Mouse (Mus musculus) inflammation-experienced regulatory T-cells, adult 6 months (primary cell): ENCODE measurements around the gene Rufy3. TPM values are rescaled to one million over a fixed set of nuclear protein-coding genes. Genes with fewer than 3 reads are reported as not detected.

ENCODE experiments used
- ATAC-seq: one replicate; pipeline ENCODE4 v1.8.0; 2017
- polyA plus RNA-seq, 3 experiments: library from polyadenylated mRNA; unstranded; fragments of 100-300 nt; shearing (Covaris generic); gene quantifications; one replicate each; pipeline ENCODE4 v1.2.1; 2017

Gene Rufy3
- polyA plus RNA-seq, 3 experiments from 2014 or later, result 2.2 to 3.8 (median 3.7) TPM

DNA sequence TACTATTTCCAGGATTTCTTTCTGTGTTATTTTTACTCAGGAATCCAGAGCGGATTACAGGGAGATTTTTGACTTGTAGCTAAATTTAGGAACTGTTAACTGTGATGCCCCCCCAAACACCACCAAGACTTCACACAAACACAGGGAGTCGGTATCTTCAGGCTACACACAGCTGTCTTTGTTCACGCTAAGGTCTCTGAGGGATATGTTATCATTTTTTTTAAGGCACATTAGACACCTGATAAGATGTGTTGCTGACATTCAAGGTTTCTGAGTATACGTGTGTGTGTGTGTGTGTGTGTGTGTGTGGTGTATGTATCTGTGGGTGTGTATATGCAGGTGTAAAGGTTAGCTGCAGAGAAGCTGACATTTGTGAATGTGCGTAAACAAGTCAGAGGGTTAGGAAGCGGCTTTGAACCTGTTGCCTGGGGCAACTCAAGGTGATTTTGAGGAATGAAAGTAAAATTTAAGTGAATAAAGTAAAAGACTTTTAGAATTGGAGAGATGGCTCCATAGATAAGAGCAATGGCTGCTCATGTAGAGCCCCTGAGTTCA is 121.0 kb downstream of the Rufy3 start:
- ATAC-seq, result no peak

DNA sequence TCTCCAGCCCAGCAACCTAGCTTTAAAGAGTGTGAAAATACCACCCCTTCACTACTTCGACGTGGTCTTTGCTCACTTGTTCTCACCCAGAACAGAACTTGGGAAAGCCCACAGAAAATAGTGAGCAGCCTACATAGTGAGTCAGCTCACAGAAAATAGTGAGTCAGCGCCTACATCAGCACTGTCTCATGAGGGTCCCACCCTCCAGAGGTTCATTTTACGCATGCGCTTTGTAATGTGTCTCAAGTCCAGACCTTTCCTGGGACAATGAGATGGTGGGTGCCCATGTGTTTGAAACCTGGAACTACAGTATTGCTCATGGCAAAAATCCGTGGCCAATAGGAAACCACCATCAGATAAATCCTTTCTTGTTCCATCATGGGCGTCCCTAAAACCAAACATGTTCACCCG is 123.2 kb downstream of the Rufy3 start:
- ATAC-seq, result no peak

DNA sequence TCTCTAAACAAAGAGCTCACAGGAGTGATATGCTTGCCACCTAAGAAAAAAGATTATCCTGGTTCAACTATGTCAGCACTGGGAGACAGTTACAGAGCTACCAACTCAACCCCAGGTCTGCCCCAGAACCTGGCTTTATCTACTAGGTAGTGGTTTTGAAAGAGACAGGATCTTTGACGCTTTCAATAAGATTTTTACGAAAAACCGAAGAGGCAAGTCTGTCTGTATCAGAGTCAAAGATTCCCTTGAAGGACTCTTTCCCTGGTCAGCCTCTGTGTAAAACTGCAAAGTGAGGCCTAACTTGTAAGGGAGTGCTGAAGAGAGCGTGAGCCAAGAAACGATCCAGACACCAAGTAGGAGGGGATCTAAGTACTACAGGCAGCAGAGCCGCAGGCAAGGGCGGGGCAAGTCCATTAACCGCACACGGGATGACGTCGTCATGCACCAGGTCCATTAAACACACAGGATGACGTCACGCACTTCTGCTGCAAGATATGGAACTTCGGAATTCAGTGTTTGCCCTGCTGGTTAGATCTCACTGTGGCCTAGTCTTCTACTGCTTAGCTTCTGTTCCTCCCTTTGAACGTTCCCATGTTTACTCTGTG is 123.8 kb downstream of the Rufy3 start:
- ATAC-seq, result no peak

DNA sequence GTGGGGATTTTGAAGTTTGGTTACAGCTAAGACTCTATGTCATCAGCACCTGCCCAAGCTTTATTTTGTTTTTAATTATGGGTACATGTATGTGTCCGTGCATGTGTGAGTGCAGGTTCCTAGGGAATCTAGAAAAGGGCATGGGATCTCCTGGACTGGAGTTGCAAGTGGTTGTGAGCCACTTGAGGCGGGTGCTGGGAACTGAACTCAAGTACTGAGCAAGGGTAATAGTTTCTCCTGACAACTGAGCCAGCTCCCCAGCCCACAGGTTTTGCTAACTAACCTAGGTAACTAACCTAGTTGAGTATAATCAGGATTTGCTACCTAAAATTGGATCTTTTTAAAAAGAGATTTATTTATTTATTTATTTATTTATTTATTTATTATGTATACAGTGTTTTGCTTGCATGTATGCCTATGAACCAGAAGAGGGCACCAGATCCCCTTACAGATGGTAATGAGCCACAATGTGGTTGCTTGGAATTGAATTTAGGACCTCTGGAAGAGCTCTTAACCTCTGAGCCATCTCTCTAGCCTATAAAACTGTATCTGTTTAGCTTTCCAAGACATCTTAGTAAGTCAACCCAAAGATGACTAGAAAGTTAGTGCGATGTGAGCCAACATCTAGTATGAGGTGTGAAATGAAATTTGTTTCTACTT is 124.6 kb downstream of the Rufy3 start:
- ATAC-seq, result peak; percentile 86

DNA sequence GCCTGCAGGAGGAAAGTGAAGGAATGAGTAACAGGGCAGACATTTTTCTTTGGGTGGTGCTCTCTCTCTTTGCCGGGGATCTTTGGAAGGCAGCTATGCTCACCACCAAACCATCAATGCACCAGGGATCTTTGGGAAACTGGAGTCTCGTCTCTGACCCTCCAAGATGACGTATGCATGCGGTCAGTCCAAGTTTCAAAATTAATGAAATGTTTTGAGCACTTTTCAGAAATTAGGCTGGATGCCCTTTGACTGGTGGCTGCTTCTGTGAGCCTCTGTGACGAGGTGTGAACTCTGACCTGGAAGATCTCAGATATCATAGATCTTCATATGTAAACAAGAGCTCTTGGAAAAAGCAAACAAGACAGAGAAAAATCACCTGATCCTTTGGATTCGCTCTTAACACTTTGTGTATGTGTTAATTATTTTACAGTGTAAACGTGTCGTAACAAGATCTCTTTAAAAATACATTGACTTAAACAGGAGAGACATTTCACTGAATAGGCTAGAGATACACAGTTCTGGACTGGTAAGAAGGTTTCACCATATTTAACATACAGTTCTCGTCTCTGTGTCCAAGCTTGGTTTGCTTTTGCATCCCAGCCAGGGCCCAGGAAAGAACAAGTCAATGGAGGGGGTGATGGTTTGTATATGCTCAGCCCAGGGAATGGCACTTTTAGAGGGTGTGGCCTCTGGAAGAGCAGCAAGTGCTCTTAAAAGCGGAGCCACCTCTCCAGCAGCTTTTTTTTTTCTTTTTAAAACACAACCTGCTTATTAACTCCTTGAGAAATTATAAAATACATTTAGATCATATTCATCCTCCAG is 126.1 kb downstream of the Rufy3 start:
- ATAC-seq, result no peak

DNA sequence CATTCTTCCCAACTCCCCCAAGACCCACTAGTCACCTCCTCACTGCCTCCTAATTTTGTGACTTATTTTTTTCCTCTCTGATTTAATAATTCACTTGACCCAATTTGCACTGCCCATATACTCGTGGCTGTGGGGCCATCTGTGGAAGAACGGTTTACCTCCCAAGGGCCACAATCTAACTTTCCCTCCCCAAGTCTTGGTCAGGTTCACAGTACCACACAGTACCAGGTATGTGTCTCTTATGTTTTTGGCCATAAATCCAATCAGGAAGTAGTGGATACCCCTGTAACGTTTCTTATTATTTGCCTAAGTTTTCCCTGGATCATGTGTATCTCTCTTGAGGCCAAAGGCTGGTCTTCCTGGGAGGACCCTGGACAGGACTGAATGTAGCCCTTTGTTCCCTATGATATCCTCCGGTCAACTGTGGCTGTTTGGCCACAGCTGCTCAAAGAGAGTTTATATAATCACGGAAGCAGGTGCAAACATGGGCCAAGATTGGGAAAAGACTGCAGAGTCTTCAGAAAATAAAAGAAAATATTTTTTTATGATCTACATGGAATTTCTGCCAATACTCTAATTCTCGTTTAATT is 126.8 kb downstream of the Rufy3 start:
- ATAC-seq, result no peak

DNA sequence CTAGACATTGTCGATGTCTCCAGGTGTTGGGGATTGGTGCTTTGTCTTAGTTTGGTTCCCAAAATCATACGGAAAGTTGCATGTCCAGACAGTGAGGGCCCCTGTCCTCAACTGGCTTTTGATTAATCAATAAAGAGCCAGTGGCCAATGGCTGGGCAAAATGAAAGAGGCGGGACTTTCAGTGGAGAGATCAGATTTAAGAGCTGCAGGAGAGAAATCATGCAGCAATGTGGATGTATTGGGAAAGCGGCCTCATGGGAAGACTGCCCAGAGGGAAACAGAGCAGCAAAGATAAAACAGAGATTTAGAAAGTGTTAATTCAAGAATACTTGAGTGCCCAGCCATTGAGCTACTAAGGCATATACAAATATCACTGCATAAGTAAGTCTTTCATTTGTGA is 127.7 kb downstream of the Rufy3 start:
- ATAC-seq, result no peak

DNA sequence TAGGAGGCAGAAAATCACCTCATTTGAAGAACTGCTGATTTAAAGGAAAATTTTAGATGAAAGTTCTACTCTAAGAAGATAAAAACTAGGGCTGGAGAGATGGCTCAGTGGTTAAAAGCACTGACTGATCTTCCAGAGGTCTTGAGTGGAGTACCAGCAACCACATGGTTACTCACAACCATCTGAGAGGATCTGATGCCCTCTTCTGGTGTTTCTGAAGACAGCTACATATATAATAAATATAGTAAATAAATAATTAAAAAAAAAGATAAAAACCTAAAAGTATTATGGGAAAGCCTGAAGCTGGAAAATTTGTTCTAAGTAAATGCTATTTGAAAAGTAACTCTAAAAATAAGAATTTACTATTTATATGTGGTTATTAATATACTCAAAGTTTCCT is 128.2 kb downstream of the Rufy3 start:
- no peak for ATAC-seq

DNA sequence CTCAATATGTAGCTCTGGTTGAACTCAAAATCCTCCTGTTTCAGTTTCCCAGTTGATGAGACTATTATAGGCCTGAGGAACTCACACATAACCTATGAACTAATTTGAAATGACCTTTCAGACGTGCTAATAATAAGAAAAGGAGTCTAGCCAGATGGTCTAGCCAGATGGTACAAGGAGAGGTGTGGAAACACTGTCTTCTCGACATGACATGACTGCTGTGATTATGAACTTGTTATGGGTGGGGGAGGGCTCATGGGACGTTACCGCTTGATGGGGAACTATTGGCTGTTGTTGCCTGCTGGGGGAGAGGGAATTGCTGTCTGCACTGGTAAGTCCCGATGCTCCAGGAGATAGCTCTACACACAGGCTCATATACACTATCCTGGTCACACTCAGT is 132.5 kb downstream of the Rufy3 start:
- no peak for ATAC-seq

DNA sequence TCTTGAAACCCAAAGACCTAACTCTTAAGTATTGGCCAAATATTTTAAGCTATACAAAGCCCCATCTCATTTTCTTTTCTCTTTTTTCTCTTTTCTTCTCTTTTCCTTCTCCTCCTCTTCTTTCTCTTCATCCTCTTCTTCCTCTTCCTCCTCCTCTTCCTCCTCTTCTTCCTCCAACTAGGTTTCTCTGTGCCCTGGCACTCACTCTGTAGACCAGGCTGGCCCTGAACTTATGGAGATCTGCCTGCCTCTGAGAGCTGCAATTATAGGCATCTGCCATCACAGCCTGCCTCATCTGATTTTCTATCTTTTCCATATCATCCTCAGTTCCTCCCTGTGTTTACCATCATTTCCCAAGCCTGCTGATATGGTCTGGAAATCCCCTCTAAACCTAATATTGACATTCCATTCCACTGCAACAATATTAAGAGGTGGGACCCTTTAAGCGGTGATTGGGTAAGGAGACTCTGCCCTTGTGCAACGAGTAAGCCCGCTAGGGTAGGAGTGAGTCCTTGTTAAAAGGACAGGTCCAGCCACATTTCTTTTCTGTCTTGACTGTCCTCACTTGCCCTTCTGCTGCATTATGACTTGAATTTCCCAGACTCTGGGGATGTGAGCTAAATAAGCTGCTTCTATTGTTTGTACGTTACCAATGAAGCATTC is 134.5 kb downstream of the Rufy3 start:
- no peak for ATAC-seq

Other genes with a start within 250 kb of the Rufy3 start
- gene Prol1, start 247.7 kb upstream of the Rufy3 start, polyA plus RNA-seq, result not detected
- gene Amtn, start 188.9 kb upstream of the Rufy3 start, polyA plus RNA-seq, result not detected
- not detected for gene Ambn, start 109.0 kb upstream of the Rufy3 start, polyA plus RNA-seq
- under 1 TPM in 1 of 3 experiments, not detected in 2; 0.09 TPM for gene Enam, start 77.1 kb upstream of the Rufy3 start, polyA plus RNA-seq
- 10 to 100 TPM; 13.7 to 95.4 (median 24.5) TPM for gene Jchain, start 37.1 kb upstream of the Rufy3 start, polyA plus RNA-seq
- 10 to 100 TPM; 84.0 to 91.4 (median 88.5) TPM for gene Utp3, start 10.6 kb upstream of the Rufy3 start, polyA plus RNA-seq
- 10 to 100 TPM in 1 of 3 experiments, 1 to 10 TPM in 2; 5.7 to 10.0 (median 7.8) TPM for gene Grsf1, start 111.1 kb downstream of the Rufy3 start, polyA plus RNA-seq
- 10 to 100 TPM in 1 of 3 experiments, 1 to 10 TPM in 2; 8.8 to 11.5 (median 8.9) TPM for gene Mob1b, start 155.8 kb downstream of the Rufy3 start, polyA plus RNA-seq
- gene Dck, start 200.0 kb downstream of the Rufy3 start, polyA plus RNA-seq, result 10 to 100 TPM; 39.4 to 97.7 (median 42.7) TPM